Mouse (Mus musculus) megakaryocyte, embryonic 14.5 days (primary cell): ENCODE results near the gene Eci1.

Experiments
- FLI1 ChIP-seq: IDR thresholded peaks from 2 replicates; pipeline ENCODE4 v1.6.1; 2012; ENCODE audit warnings: low read length, inconsistent platforms, mixed read lengths
- GATA1 ChIP-seq: IDR thresholded peaks from 3 replicates; pipeline ENCODE4 v1.6.1; 2012; ENCODE audit warnings: mixed read lengths, low read length, inconsistent platforms, borderline replicate concordance

DNA sequence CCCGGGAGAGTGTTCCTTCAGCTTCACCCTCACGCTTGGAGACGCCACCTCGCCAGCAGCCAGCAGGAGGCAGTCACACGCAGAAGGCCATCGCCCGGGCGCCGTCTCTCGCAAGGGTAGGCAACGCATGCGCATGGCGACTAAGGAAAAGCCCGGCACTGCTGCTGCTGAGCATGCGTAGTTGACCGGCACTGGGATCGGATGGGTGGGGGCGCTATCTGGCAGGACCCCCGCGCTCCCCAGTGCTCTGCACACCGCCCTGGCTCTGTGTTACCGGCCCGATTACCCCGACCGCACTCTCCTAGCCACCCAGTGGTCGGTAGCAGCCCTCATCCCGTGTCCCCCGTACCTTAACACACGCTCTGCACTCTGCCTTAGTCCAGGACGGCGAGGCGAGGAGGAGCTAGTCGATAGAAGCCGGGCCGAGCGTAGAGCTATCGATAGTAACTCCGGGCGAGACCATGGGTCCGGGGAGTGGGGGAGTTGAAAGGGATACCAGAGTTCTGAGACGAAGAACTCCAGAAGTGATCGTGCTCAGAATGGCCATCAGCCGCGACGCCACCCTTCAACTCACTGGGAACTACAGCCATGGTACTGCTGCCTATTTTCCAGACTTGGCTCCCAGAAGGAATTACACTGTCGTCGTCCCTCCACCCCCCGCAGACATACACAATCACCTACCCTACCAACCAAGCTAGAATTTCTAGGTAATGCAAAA lies 52.4 kb downstream of the Eci1 start, which contains the start of gene Mlst8:
- TF ChIP-seq GATA1 (no peak), FLI1 (no peak)
